Mouse (Mus musculus) limb, embryonic 10.5 days (tissue): Measurements from ENCODE around the gene Fam222a. TPM values are rescaled to one million over a fixed set of nuclear protein-coding genes. Genes with fewer than 3 reads are reported as not detected.

Experiments used
- DNase-seq: peaks from one replicate; pipeline ENCODE4 v3.0.0-alpha.2; 2017; ENCODE audit warnings: low spot score
- H3K27ac ChIP-seq: fragments of 300-500 bp; sonication (generic); 2 replicates; pipeline ENCODE4 v1.5.1; 2016; ENCODE audit warnings: mild to moderate bottlenecking
- H3K27me3 ChIP-seq: fragments of 300-500 bp; sonication (generic); 2 replicates; pipeline ENCODE4 v1.6.1; 2016; ENCODE audit warnings: low read depth, mild to moderate bottlenecking; ENCODE audit not compliant: poor library complexity, severe bottlenecking
- H3K36me3 ChIP-seq: fragments of 300-500 bp; sonication (generic); 2 replicates; pipeline ENCODE4 v1.6.1; 2016; ENCODE audit warnings: mild to moderate bottlenecking, moderate library complexity
- H3K4me1 ChIP-seq: fragments of 300-500 bp; sonication (generic); 2 replicates; pipeline ENCODE4 v1.6.1; 2016
- H3K4me3 ChIP-seq: fragments of 300-500 bp; sonication (generic); 2 replicates; pipeline ENCODE4 v1.5.1; 2016; ENCODE audit warnings: mild to moderate bottlenecking, moderate library complexity
- H3K9me3 ChIP-seq: fragments of 300-500 bp; sonication (generic); replicated peaks from 2 replicates; pipeline ENCODE4 v1.6.1; 2016; ENCODE audit warnings: mild to moderate bottlenecking
- WGBS: fragments of 180-500 bp; shearing (Covaris S2); methylation state at CpG from one replicate; pipeline ENCODE4 v1.1.7; 2016; 5-methylcytosine and 5-hydroxymethylcytosine counted together
- polyA plus RNA-seq: library from polyadenylated mRNA; unstranded; fragments of >200 nt; fragmentation: Nextera tagmentation; extraction: Ambion mirVana; gene quantifications from 2 replicates; pipeline ENCODE4 v1.2.1, GENCODE M21; 2016

The Fam222a gene
- polyA plus RNA-seq, 1 experiment from 2014 or later: 1.9 TPM

DNA sequence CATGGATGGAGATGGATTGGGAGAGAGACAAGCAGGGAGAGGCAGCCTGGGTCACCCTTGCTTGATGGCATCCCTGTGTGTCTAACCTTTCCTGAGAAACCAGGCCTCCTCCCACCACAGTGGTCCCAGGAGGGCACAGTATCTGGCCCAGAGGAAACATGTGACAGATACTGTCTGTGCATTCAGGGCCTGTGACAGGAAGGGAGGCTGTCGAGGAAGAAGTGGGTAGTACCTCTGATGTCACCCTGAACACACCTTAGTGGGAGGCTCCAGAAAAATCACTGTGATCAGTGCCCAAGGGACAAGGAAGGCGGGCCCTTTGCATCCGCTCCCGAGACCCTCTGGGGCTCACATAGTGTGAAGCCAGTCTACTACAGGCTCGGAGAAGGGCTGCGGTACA lies 38.2 kb downstream of the Fam222a start:
- 78% methylated on average over 6 of the region's 6 CpGs for WGBS
- Histone ChIP-seq H3K4me1 (peaks cover 65% of the 10 kb centered on the region), H3K9me3 (no peaks in the 10 kb centered on the region), H3K27me3 (peaks cover 21% of the 10 kb centered on the region), H3K27ac (0 out of 2 replicates have a peak overlapping the region, but pooled peaks have one; percentile 17), H3K4me3 (no peak overlapping the region), H3K36me3 (peaks cover 1% of the 10 kb centered on the region)
- DNase-seq: no peak

DNA sequence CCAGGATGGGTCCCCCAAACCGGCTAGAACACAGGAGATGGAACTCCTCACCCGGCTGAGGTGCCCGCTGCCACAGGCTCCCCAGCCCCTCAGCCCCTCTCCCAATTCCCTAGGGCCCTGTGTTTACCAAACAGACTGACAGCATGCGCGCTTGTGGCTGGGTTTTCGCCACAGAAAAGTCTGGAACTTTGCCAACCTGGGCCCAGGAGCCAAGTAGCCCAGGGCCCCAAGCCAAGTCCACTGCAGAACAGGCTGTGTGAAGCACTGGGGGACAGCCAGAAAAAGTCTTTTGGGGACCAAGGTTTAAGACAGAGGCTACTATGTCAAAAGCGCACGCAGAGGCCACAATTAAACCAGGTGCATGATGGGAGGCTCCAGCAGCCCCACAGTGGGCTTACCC lies 39.8 kb downstream of the Fam222a start:
- WGBS: 91% methylated on average over 8 of the region's 8 CpGs
- peaks cover 82% of the 10 kb centered on the region for H3K4me1 ChIP-seq
- peak overlapping the region; percentile 63 for H3K27ac ChIP-seq

DNA sequence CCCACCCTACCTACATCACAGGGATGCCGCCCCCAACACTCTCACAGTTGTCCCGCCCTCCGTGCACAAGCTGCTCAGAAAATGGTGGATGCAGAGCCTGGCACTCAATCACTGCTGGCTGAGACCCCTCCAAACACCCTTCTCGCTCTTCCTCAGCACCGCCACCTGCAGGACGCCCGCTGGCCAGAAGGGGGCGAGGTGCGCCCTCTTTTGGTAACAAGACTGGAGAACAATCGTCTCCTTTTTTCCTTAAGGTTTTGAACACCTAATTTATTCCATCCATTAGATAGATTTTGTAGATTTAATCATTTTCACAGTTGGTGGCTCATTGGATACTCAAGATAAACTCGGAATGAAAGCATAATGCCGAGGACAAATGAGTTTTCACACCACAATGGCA lies 40.7 kb downstream of the Fam222a start:
- Histone ChIP-seq H3K9me3 (no peaks in the 10 kb centered on the region), H3K36me3 (peaks cover 13% of the 10 kb centered on the region), H3K27ac (peak overlapping the region; percentile 63), H3K27me3 (peaks cover 31% of the 10 kb centered on the region), H3K4me3 (peak overlapping the region; percentile 14; the same call in 1 of the 2 replicates), H3K4me1 (peaks cover 88% of the 10 kb centered on the region)
- WGBS: 3% methylated on average over 12 of the region's 12 CpGs
- peak; percentile 92 for DNase-seq

More for the DNA sequence above, 39.8 kb downstream of the Fam222a start:
- no peak for DNase-seq
- Histone ChIP-seq H3K9me3 (no peaks in the 10 kb centered on the region), H3K36me3 (peaks cover 13% of the 10 kb centered on the region), H3K4me3 (no peak overlapping the region), H3K27me3 (peaks cover 31% of the 10 kb centered on the region)

DNA sequence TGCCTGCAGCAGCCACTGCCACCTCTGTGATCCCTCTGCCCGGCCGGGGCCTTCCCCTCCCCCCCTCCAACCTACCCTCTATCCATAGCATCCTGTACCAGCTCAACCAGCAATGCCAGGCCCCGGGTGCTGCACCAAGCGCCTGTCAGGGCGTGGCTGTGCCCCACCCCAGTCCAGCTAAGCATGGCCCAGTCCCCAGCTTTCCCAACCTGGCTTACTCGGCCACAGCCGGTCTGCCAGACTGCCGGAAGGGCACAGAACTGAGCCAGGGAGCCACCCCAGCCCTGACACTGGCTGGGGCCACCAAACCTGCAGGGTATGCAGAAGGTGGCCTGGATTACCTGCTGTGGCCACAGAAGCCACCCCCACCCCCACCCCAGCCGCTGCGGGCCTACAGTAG lies 43.4 kb downstream of the Fam222a start:
- Histone ChIP-seq H3K27ac (peak overlapping the region; percentile 16; the same call in 1 of the 2 replicates), H3K9me3 (no peaks in the 10 kb centered on the region), H3K36me3 (peaks cover 13% of the 10 kb centered on the region), H3K27me3 (peaks cover 34% of the 10 kb centered on the region), H3K4me1 (peaks cover 79% of the 10 kb centered on the region), H3K4me3 (no peak overlapping the region)
- no peak for DNase-seq
- 84% methylated on average over 10 of the region's 10 CpGs for WGBS

DNA sequence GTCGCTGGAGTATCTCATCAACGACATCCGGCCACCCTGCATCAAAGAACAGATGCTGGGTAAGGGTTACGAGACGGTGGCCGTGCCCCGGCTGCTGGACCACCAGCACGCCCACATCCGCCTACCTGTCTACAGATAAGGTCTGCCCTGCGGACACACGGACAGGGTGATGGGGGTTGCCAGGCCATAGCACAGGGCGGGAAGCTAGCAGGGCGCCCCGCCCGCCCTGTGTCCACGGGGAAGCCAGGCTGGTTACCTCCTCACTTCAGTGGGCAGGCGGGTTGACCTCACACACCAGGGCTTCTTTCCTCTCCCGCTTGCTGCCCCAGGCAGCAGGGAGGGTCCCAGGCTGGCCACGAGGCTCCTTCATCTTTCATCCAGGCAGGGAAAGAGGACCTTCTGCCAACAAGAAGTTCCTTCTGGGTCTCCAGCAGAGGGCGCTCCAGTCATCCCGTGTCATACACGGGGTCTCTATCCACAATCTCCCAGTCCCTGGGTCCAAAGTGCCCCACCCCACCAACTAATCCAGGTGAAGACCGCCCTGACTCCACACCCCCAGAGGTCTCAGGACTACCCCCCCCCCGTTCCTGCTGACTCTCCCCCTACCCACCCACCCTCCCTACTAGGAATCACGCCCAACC lies 44.3 kb downstream of the Fam222a start:
- 60% methylated on average over 25 of the region's 25 CpGs for WGBS
- Histone ChIP-seq H3K4me3 (no peak overlapping the region), H3K9me3 (no peaks in the 10 kb centered on the region), H3K4me1 (peaks cover 71% of the 10 kb centered on the region), H3K27me3 (peaks cover 34% of the 10 kb centered on the region), H3K27ac (peak overlapping the region; percentile 16; the same call in 1 of the 2 replicates), H3K36me3 (peaks cover 13% of the 10 kb centered on the region)
- peak; percentile 74 for DNase-seq

DNA sequence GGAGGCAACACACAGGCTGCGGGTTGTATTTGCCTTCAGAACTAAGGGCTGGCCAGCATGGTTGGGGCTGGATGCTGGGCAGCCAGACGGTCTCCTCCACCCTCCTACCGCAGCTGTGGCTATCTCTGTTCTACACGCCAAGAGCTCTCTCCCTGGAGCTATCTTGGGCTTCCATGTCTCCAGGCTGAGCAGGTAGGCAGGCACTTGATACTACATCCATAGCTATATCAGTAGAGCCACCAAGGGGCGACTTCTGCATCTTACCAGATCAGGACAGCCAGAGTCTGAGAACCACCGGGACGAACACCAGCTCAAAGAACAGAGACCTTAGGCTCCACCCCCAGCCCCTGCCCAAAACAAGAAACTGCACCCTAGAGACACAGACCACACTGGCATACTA lies 47.0 kb downstream of the Fam222a start:
- peaks cover 47% of the 10 kb centered on the region for H3K4me1 ChIP-seq
- H3K27ac ChIP-seq: no peak overlapping the region
- no peak for DNase-seq
- H3K9me3 ChIP-seq: no peaks in the 10 kb centered on the region
- no peak overlapping the region for H3K4me3 ChIP-seq
- peaks cover 24% of the 10 kb centered on the region for H3K27me3 ChIP-seq
- WGBS: 66% methylated on average over 7 of the region's 7 CpGs
- peaks cover 13% of the 10 kb centered on the region for H3K36me3 ChIP-seq

DNA sequence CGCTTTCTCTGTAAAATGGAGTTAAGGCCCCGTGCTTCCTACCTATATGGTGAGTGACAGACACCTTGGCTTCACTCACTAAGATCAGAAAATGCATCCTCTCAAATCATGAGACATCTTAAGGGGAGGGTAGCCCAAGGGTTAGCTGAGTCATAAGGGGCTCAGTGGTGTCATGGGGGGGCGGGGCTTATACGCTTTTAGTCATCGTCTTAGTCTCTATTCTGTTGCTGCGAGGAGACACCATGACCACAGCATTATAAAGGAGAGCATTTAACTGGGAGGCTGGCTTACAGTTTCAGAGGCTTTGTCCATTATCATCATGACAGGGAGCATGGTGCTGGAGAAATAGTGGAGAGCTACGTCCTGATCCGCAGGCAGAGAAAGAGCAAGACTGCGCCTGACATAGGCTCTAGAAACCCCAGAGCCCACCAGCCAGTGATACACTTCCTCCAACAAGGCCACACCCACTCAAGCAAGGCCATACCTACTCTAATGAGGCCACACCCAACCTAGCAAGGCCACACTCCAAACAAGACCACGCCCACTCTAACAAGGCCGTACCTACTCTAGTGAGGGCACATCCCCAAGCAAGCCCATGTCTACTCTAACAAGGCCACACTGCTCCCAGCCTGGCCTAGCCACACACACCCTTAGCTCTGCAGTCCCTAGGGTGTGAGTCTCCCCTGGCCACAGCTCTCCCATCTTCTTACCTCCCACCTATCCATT lies 48.7 kb downstream of the Fam222a start:
- H3K27me3 ChIP-seq: peaks cover 8% of the 10 kb centered on the region
- H3K27ac ChIP-seq: no peak overlapping the region
- 77% methylated on average over 11 of the region's 11 CpGs for WGBS
- no peak for DNase-seq
- H3K9me3 ChIP-seq: no peaks in the 10 kb centered on the region
- peaks cover 31% of the 10 kb centered on the region for H3K4me1 ChIP-seq
- H3K36me3 ChIP-seq: peaks cover 6% of the 10 kb centered on the region; the same call in 1 of the 2 replicates
- no peak overlapping the region for H3K4me3 ChIP-seq

DNA sequence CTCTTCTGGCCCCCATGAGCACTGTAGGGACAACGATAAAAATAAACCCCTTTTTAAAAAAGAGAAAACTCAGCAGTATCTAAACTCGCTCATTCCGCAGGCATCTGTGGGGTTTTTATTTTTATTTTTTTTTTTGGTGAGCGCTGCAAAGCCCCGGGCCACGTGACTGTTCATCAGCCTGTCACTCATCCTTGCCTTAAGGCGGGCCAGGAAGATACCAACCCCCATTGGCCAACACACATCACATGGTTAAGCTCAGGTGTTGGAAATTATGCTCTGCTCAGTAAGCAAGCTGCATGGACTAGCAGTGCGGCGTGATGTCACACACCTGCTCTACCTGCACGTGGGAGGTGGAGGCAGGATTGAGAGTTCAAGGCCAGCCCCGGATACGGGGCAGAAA lies 50.0 kb downstream of the Fam222a start:
- no peak for DNase-seq
- Histone ChIP-seq H3K27me3 (0 out of 2 replicates have a peak, but pooled peaks cover 11% of the 10 kb centered on the region), H3K27ac (no peak overlapping the region), H3K4me1 (peaks cover 18% of the 10 kb centered on the region), H3K4me3 (no peak overlapping the region), H3K9me3 (no peaks in the 10 kb centered on the region), H3K36me3 (no peaks in the 10 kb centered on the region)
- WGBS: 83% methylated on average over 12 of the region's 12 CpGs

DNA sequence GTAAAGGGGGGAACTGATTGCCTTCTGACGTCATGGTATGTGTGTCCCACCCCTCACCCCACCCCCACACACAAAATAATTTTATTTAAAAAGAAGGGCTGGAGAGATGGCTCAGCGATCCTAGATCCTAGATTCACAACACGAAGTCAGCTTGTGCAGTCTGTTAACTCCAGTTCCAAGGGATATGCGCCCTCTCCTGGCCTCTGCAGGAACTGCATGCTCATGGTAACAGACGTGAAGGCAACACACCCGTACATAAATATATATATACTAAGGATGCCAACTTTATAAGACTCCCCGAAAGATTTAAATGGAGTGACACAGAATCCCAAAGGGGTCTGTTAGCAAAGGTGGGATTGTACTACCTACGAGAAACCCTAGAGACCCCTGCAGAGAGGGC lies 51.0 kb downstream of the Fam222a start:
- Histone ChIP-seq H3K36me3 (no peaks in the 10 kb centered on the region), H3K4me1 (peaks cover 14% of the 10 kb centered on the region), H3K27ac (no peak overlapping the region), H3K27me3 (0 out of 2 replicates have a peak, but pooled peaks cover 11% of the 10 kb centered on the region), H3K4me3 (no peak overlapping the region), H3K9me3 (no peaks in the 10 kb centered on the region)
- peak; percentile 90 for DNase-seq
- WGBS: 29% methylated on average over 8 of the region's 8 CpGs

DNA sequence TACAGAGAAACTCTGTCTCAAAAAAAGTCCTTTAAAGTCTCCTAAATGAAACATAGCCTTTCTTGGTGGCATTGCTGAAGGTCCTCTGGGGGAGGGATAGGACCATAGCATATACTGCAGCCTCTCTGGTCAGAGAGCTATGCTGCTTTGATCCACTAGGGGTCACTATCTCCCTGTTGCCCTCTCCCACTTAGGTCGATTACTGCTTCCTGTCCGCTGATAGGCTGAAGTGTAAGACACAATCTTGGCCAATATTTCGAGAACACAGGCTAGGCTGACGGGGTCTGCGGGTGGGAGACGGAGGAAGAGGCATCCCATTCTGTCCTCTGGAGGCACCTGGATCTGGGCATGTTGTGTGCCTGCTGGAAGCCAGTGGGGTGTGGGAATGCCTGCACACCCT lies 52.5 kb downstream of the Fam222a start:
- Histone ChIP-seq H3K27me3 (0 out of 2 replicates have a peak, but pooled peaks cover 8% of the 10 kb centered on the region), H3K9me3 (no peaks in the 10 kb centered on the region), H3K36me3 (no peaks in the 10 kb centered on the region), H3K27ac (no peak overlapping the region), H3K4me1 (peaks cover 4% of the 10 kb centered on the region; the same call in 1 of the 2 replicates), H3K4me3 (no peak overlapping the region)
- 47% methylated on average over 6 of the region's 6 CpGs for WGBS
- no peak for DNase-seq

DNA sequence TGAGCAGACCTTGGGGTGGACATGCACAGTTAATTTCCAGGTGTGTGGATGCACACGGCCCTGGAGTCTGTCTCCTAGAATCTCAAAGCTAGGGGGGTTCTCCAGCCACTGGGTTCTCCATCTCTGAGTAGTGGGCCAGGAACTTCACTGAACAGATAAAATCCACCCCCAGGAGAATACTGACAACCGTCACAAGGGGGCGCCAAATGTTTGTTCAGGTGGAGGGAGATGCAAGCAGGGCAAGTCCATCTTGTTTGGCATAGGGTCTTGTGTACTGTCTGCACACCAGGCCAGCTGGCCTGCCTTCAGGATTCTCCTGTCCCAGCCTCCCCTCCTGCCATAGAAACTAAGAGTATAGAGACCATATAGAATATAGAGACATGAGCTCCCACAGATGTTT lies 57.8 kb downstream of the Fam222a start:
- peak; percentile 78 for DNase-seq
- WGBS: 25% methylated on average over 3 of the region's 3 CpGs

DNA sequence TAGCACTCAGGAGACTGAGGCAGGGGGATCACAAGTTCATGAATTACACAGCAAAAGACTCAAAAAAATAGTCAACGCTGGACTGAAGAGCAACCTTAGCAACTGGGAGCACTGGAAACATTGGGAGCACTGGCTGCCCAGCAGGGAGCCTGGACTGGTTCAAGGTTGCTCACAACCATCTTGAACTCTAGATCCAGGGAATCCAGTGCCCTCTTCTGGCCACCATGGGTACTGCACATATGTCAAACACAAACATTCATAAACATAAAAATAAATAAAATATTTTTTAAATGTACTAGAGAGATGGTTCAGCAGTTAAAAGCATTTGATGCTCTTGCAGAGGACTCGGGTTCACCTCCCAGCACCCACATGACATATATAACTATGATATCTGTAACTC lies 63.5 kb downstream of the Fam222a start:
- DNase-seq: no peak
- WGBS: 49% methylated on average over 2 of the region's 2 CpGs
- Histone ChIP-seq H3K4me3 (no peak overlapping the region), H3K36me3 (no peaks in the 10 kb centered on the region), H3K9me3 (no peaks in the 10 kb centered on the region; the same call in 1 of the 2 replicates), H3K4me1 (no peaks in the 10 kb centered on the region), H3K27me3 (0 out of 2 replicates have a peak, but pooled peaks cover 3% of the 10 kb centered on the region), H3K27ac (no peak overlapping the region)

More for the DNA sequence above, 57.8 kb downstream of the Fam222a start:
- Histone ChIP-seq H3K9me3 (no peaks in the 10 kb centered on the region; the same call in 1 of the 2 replicates), H3K4me3 (no peak overlapping the region), H3K4me1 (no peaks in the 10 kb centered on the region; the same call in 1 of the 2 replicates), H3K27ac (no peak overlapping the region), H3K36me3 (no peaks in the 10 kb centered on the region), H3K27me3 (0 out of 2 replicates have a peak, but pooled peaks cover 8% of the 10 kb centered on the region)

DNA sequence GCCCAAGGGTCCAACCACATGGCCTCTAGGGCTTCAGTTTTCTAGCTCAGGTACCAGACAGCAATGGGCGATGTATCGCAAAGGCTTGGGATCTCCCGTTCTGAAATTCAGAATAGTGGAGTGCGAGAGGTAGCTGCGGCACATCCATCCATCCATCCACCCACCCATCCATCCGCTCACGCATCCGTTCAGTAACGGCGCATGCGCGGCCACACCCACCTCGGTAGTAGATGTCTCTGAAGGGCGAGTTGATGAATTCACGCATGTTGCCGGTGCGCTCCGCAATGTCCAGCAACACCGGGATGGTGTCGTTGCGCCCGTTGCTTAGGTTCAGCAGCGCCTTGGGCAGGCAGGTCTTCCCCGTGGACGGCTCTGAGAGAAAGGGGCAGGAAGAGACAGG lies 68.3 kb downstream of the Fam222a start:
- Histone ChIP-seq H3K4me3 (no peak overlapping the region), H3K36me3 (no peaks in the 10 kb centered on the region), H3K27ac (no peak overlapping the region), H3K27me3 (peaks cover 36% of the 10 kb centered on the region), H3K9me3 (no peaks in the 10 kb centered on the region), H3K4me1 (peaks cover 11% of the 10 kb centered on the region)
- 80% methylated on average over 25 of the region's 25 CpGs for WGBS
- DNase-seq: no peak
